Mouse (Mus musculus) kidney, postnatal 14 days (tissue): Measurements from ENCODE around the gene Ttll1.

Experiments
- DNase-seq: peaks from one replicate; pipeline ENCODE4 v3.0.0; 2022; ENCODE audit warnings: mixed read lengths

Ttll1 gene

DNA sequence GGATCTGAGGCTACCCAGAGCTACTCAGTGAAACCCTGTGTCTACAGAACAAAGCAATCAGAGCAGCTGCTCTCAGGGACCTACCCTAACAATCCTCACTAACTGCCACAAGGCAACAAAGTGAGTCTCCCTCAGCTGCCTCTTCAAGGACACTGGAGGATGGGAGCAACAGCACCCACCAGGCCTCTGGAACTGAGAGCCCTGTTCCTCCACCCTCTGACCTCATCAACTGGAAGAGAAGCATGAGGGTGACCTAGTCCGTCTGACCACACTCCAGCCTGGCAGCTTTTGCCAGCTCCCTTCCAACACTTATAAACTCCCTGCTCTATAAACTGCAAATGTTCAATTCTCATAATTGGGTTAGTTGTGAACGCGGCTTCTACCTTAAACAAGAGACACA lies 56.8 kb downstream of the Ttll1 start:
- no peak for DNase-seq

DNA sequence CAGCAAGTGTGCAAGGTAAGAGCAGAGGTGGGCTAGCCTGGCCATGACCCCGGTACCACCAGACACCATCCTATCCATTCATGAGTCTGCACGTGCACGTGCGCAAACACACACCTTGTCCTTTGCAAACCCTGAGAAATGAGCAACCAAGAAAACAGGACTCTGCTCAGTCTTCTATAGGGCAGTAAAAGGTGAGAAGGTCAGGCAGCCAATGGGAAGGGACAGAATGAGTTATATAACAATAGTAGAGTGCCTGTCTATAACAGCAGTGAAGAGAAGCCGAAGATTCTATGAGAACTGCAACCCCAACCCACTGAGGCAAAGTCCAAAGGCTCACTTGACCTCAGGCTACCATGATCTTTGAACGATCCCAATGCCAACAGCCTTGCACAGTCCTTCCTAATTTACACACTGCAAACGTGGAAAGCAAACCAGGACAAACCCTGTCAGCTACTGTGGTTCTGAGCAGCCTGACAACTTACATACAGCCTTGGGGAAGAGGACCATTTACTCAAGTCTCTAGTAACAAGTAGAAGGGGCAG lies 58.4 kb downstream of the Ttll1 start:
- DNase-seq = no peak

DNA sequence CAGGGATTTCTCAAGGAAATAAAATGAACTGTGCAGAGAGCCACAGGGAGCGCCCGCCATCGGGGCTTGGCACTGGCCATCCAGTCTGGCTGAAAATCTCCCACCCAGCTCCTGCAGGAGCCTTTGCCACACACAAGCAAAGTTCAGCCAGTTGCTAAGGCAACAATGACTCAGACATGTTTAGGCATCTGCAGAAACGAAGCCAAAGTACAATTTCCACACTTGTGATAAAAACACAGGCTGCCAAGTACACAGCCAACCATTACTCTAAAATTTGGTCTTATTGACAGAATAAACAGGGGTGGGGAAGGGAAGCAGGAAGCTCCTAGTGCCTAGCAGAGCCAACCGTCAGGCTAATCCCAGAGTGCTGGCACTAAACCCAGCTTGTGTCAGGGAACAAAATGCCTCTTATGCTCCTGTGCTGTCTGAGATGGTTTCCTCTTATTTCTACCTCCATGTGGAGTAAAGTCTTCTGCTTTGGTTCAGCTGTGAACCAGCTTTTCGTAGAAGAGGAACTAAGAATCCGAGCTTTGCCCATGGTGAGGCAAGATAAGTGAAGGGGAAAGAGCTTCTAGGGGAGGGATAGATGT lies 59.0 kb downstream of the Ttll1 start:
- peak; percentile 82 for DNase-seq

DNA sequence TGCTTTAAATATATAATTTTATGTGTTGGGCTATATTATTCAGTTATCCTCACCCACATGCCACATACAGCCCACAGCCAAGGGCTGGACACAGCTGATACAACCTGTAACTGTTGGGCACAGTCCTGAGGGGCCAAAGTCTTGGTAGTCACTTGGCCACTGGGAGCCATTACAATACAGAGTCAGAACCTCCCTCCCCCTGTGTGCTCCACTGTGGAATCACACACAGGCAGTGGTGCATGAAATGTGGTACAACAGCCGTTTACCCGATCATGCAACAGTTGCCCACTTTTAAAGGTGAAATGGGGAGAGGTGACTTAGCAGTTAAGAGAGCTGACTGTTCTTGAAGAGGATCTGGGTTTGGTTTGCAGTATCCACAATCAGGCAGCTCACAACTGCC lies 60.7 kb downstream of the Ttll1 start:
- DNase-seq = no peak

DNA sequence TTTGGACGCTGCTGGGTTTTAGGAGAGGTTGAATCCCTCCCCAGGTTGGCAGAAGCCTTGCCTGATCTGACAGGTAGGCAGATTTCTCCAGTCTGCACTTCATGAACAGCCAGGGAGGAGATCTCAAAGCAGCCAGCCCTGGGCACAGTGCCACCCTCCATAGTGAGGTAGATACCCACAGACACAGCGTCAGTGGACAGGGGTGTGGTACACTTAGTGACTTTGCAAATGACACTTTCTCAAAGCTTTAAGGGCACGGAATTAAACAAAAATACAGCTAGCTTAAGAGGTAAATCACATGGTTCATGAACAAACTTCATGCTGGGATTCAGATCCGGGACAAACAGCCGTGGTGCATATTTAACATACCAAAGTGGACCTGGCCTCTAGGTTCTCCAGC lies 62.0 kb downstream of the Ttll1 start:
- no peak for DNase-seq

DNA sequence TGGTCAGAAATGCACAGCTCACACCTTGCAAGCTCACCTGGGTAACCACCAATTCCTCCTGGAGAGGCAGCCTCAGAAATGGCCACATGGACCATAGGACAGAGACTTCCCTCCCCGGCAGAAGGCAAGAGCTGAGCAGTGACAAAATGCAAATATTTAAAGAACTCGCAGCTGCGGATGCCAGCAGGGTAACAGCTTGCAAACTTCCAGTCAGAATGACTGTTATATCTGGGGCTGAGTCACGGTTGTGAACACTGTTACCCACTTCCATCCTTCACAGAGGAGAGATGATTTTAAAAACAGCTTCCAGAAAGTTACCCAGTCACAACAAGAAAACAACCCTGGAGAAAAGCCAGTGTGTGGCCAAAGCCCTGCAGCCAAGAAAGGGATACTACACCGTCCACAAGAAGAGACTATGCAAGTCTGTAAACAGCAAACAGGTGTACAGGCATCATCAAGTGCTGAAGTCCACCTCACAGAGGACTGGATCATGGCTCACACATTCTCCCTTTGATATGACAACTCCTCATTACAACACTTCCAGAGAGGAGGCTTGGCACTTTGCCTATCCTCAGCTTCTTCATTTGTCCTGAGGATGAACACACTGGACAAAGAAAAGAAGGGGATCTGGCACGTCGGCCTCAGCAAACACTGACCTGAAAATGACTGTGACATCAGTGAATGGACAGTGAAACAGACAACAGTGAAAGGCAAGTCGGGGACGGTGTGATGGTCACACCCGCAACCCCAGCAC lies 62.7 kb downstream of the Ttll1 start:
- no peak for DNase-seq

DNA sequence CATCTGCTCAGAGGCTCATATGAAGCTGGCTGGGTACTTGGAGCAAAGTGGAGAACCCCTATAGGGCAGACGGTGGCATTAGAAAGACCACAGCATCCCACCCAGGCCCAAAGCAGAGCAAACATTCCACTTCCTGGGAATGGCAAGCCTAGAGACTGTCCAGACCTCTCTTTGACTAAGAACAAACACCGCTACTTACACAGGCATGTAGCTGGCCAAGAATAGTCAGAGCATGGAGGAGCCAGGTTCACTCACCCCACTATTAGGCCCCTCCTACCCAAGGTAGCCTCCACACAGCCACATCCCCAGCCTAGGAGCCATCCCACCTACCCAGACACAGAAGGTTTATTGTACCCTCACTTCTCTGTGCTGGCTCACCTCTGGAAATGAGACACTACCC lies 64.8 kb downstream of the Ttll1 start:
- DNase-seq = no peak

DNA sequence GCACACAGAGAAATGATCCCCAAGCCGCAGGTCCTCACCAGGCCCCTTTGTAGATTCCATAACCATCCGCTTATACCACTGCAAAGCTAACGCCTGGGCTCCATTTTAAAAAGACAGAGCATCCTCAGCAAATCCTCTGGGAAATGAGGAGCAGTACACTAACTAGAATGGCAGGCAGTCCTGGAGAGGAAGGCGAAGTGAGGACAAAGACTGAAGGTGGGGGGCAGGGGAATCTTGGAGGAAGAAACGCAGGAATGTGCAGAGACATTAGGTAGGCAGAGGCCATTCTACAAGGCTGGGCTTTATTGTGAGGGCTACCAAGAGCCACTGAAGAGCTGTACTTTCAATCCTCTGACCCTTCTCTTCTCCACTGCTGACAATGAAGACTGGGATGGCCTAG lies 65.3 kb downstream of the Ttll1 start:
- DNase-seq = no peak

DNA sequence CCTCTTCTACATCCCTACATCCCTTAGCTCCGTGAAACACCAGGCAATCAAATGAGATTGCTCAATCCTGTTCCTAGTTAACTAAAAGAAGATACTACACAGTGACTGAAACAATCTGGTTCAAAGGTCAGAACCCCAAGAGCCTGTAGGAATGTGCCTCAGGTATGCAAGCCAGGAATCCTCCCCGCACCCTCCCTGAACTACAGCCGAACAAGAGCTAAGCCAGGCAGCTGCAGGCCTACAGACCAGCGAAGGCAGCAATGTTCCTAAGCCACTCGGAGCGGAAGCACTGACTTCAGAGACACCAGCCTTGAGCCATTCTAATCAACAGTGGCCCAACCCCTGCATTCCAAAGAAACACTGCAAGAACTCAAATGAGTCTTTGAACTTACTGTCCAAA lies 66.3 kb downstream of the Ttll1 start:
- peak; percentile 82 for DNase-seq

DNA sequence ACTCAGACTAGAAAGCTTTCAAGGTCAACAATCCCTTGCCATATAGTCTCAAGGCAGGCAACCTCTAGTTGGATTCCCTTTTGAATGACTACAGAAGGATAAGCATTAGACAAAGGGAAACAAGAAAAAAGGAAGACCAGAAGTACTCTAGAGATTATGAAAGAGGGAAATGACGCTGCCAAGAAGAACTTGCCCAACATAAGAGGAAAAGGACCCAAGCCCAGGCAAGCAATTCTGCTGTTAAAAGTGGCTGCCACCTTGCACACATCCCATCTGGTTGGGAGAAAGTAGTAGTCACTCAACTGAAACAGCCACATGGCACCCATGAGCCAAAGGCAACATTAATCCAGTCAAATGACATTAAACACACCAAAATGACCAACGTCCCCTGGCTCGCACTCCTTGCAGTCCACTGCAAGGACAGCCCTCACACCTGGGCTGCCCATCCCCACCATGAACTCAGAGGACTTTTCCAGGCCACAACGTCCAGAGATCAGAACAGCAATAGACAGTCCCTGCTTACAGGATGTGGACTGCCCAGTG lies 68.1 kb downstream of the Ttll1 start:
- no peak for DNase-seq

DNA sequence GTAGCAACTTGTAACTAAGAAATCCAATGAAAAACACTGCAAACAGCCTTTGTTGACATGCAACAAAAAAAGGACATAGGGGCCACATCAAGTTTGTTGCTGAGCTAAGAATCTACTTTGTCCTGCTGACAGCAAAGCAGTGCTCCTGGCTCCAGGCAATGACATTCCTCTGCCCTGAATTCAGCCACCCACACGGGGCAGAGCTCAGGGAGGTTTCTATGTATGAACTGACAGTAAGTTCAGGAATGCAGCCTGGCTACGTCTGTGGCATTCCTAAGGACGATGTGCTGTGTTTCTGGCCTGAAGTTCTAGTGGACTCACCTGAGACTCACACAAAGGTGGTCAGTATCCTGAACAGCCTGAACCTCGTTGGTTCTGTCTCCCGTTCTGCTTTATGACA lies 70.0 kb downstream of the Ttll1 start:
- no peak for DNase-seq

DNA sequence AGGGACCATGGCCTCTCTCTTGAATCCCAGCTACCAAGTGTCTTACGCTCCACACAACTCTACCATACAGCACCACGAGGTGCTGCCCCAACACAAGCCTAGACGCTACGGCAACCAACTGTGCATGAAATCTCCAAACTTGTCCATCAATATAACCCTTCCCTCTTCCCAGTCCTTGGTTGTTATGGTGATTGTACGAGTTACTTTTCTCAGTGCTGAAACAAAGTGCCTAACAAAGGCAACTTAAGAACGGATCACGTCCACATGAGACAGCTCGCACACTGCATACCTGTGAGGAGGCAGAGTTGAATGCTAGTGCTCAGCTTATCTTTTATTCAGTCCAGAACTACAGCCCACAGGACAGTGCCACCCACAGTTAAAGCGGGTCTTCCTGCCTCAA lies 74.2 kb downstream of the Ttll1 start:
- no peak for DNase-seq

DNA sequence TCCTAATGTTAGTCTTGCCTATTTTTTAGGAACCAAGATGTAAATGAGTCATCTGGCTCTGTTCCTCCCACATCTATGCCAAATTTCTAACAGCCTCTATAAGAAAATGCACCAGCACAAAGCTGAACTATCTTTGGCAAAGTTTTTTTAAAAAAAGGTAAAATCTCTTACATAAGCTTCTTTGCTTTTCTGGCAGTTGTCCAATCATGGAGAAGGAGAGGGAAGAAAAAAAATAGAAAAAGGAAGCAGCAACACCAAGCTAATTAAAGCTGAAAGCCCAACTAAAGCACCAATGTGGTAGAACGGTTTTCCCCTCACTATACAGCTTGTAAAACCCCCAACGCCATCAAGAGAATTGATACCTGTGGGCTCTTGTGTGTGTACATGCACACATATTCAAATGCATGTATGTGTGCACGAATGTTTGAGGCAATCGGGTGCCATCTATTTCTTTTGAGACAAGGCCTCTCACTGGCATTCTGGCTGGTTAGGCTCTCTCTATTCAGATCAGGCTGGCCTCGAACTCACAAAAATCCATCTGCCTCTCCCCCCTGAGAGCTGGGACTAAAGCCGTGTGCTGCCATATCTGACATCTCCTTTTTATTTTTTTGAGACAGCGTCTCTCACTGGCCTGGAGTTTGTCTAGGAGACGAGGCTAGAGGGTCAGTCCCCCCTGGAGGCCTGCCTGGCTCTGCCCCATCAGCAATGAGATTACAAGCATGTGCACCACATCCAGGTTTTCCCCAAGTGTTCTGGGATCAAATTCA lies 75.2 kb downstream of the Ttll1 start:
- no peak for DNase-seq

DNA sequence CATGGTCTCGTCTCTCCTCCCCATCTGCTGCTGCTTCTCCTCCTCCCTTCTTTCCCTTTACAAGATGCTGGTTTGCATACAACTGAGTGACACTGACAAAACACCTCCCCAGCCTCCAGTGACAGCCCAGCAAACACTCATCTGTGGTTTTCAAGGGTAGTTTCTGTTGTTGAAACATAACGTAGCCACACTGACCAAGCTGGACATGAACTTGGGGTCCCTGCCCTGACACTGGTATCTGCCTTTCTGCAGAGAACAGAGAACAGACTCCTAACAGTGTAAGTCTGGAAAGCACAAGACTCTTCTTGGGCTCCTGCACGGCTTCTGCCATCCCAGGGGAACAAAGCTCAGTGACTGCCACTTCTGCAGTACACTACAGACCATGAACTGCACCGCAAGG lies 76.0 kb downstream of the Ttll1 start:
- no peak for DNase-seq
